Mouse (Mus musculus) ES-E14 (cell line): ENCODE measurements around the gene Plcd3.

ENCODE experiments used
- HCFC1 ChIP-seq: IDR thresholded peaks from 2 replicates; pipeline ENCODE4 v1.6.1; 2012; ENCODE audit warnings: low read length, inconsistent platforms, borderline replicate concordance; ENCODE audit not compliant: insufficient read depth
- MAFK ChIP-seq: IDR thresholded peaks from 2 replicates; pipeline ENCODE4 v1.6.1; 2014; ENCODE audit warnings: mild to moderate bottlenecking, low read depth, low read length, inconsistent platforms; ENCODE audit not compliant: insufficient read depth
- ZC3H11A ChIP-seq: IDR thresholded peaks from 2 replicates; pipeline ENCODE4 v1.6.1; 2012; ENCODE audit warnings: low read depth, mild to moderate bottlenecking, inconsistent platforms, low read length, borderline replicate concordance

- TF ChIP-seq ZC3H11A (no peak), HCFC1 (no peak), MAFK (no peak)
Measured at GRCm38 (mm10) chr11:103067051-103067361, 34.5 kb downstream of the Plcd3 start.
